Comparison of ENCODE assay signal across 9 mouse cellular contexts in genomic region chr2:113302349-113303239, GRCm38 (mm10). TPM values are rescaled to one million over a fixed set of nuclear protein-coding genes. Genes with fewer than 3 reads are reported as not detected.
DNase-seq lines count a peak whose midpoint lies in the region; ATAC-seq and TF ChIP-seq lines count a peak whose summit lies in the region.
"Had no signal": no experiment of that assay in that cellular context is flagged by ENCODE, and none has a peak within 500 bp of the region (broad histone marks: within the 10 kb centered on the region; RNA-seq: fewer than 3 reads in every experiment).

No protein-coding gene starts in this region.

- H3K79me2 ChIP-seq in liver, adult 2 months (ENCODE audit: control insufficient read depth, insufficient read depth, low read length), result no peaks in the 10 kb centered on the region
- no peaks in the 10 kb centered on the region for H3K79me2 ChIP-seq in myocyte (ENCODE audit: control insufficient read depth, insufficient read depth)

- WGBS in liver, adult 2 months, result 39% methylated on average over 18 of the region's 18 CpGs
- WGBS in liver, embryonic 11.5 days, result 37% methylated on average over 18 of the region's 18 CpGs

- H3K4me2 ChIP-seq in liver, embryonic 11.5 days, result no peak overlapping the region
- peak overlapping the region; percentile 65 for H3K4me2 ChIP-seq in myocyte (ENCODE audit: low read depth)
- H3K4me2 ChIP-seq: liver, embryonic 13.5 days had no signal

- H3ac ChIP-seq in myocyte (ENCODE audit: control insufficient read depth, insufficient read length), result no peak overlapping the region

- no peaks in the 10 kb centered on the region for H3K36me3 ChIP-seq in liver, adult 2 months (ENCODE audit: control insufficient read depth, insufficient read depth, low read length)
- no peaks in the 10 kb centered on the region for H3K36me3 ChIP-seq in liver, embryonic 11.5 days (ENCODE audit: control insufficient read depth, insufficient read depth, low read length)
- no peaks in the 10 kb centered on the region for H3K36me3 ChIP-seq in myocyte (ENCODE audit: control insufficient read depth, insufficient read depth)
- H3K36me3 ChIP-seq: liver, embryonic 13.5 days had no signal

- peak; percentile 24; the same call in 1 of the 2 replicates for TF ChIP-seq CTCF in liver, adult 2 months (IDR thresholded peaks at IDR 0.05; ENCODE audit: low read depth, low read length)
- TF ChIP-seq CTCF in brain, embryonic 14.5 days (IDR thresholded peaks at IDR 0.05; ENCODE audit: borderline replicate concordance, extremely low read depth, insufficient read depth, insufficient read length), result peak; percentile 50; the same call in 1 of the 2 replicates

- H3K4me3 ChIP-seq in liver, adult 2 months (ENCODE audit: insufficient read depth, low read depth, low read length), result no peak overlapping the region
- H3K4me3 ChIP-seq in liver, embryonic 11.5 days (ENCODE audit: low read depth, low read length), result no peak overlapping the region
- H3K4me3 ChIP-seq in myocyte, result no peak overlapping the region
- H3K4me3 ChIP-seq: liver, embryonic 13.5 days had no signal

- TF ChIP-seq POLR2A in liver, adult 2 months (IDR thresholded peaks at IDR 0.05; ENCODE audit: extremely low read depth, insufficient read depth, low read length), result no peak
- TF ChIP-seq POLR2A in brain, embryonic 14.5 days (IDR thresholded peaks at IDR 0.05; ENCODE audit: borderline replicate concordance, extremely low read depth, insufficient read depth, insufficient read length, poor library complexity, severe bottlenecking), result no peak
- no peak for TF ChIP-seq POLR2A in myocyte (IDR thresholded peaks at IDR 0.05; ENCODE audit: insufficient read length, low read depth)

- no peak for ATAC-seq in liver, embryonic 11.5 days (replicated peaks; ENCODE audit: low FRiP score)

- H3K9ac ChIP-seq in liver, adult 2 months (ENCODE audit: low read depth, low read length), result no peak overlapping the region
- H3K9ac ChIP-seq in liver, embryonic 11.5 days (ENCODE audit: low read depth, low read length), result no peak overlapping the region
- H3K9ac ChIP-seq: liver, embryonic 13.5 days had no signal

- no peaks in the 10 kb centered on the region for H3K9me3 ChIP-seq in liver, embryonic 11.5 days (ENCODE audit: control insufficient read depth, low read length)
- H3K9me3 ChIP-seq: liver, embryonic 13.5 days had no signal

- H3K27me3 ChIP-seq in liver, adult 2 months (ENCODE audit: control insufficient read depth, insufficient read depth, low read length), result no peaks in the 10 kb centered on the region
- no peaks in the 10 kb centered on the region for H3K27me3 ChIP-seq in liver, embryonic 11.5 days (replicated peaks; ENCODE audit: control insufficient read depth, insufficient read depth, low read length)
- no peaks in the 10 kb centered on the region for H3K27me3 ChIP-seq in myocyte (ENCODE audit: control insufficient read depth, insufficient read depth, insufficient read length)
- H3K27me3 ChIP-seq: liver, embryonic 13.5 days had no signal

- peak; percentile 13 for DNase-seq in liver, adult 2 months (ENCODE audit: extremely low read depth, low read depth, low spot score)
- DNase-seq in liver, embryonic 11.5 days (ENCODE audit: low spot score), result no peak
- peak; percentile 63 for DNase-seq in brain, embryonic 14.5 days (ENCODE audit: low read depth)
- peak; percentile 41 for DNase-seq in heart, postnatal 4 days
- DNase-seq in layer of hippocampus, adult 9-10 months (ENCODE audit: low spot score), result peak; percentile 63
- no peak for DNase-seq in thymus, postnatal 36 days
- no peak for DNase-seq in ovary, postnatal 10 days (ENCODE audit: low spot score)
- DNase-seq: liver, embryonic 13.5 days had no signal

- no peaks in the 10 kb centered on the region for H3K4me1 ChIP-seq in liver, adult 2 months (ENCODE audit: control insufficient read depth, insufficient read depth, low read length)
- no peaks in the 10 kb centered on the region for H3K4me1 ChIP-seq in liver, embryonic 11.5 days (replicated peaks; ENCODE audit: control insufficient read depth, insufficient read depth, low read length)
- H3K4me1 ChIP-seq: liver, embryonic 13.5 days had no signal

- no peak overlapping the region for H3K27ac ChIP-seq in liver, adult 2 months (replicated peaks; ENCODE audit: insufficient read depth, low read depth, low read length)
- H3K27ac ChIP-seq in liver, embryonic 11.5 days (ENCODE audit: low read depth, low read length), result no peak overlapping the region
- H3K27ac ChIP-seq: liver, embryonic 13.5 days had no signal

TF ChIP-seq in myocyte, 11 proteins besides CTCF, POLR2A, EP300 and RAD21:
- no peak for TF ChIP-seq MYOD1 (IDR thresholded peaks at IDR 0.05; ENCODE audit: control insufficient read depth in 1 of 3, insufficient read length in 2 of 3, low read depth in 2 of 3)

RNA-seq across cellular contexts. Expression of gene Tmco5b, which starts 17.1 kb away (rescaled TPM):
- not detected in 2 replicates for total RNA-seq in liver, adult 2 months (2014; rRNA removed)
- polyA plus RNA-seq in liver, adult 2 months (2012; rRNA removed), result not detected in 2 replicates
- polyA plus RNA-seq in liver, embryonic 11.5 days (2014; fragmentation: Nextera tagmentation; extraction: Ambion mirVana), result not detected in 2 replicates
- not detected in 2 replicates for polyA plus RNA-seq in brain, embryonic 14.5 days (2012; rRNA removed)
- not detected for total RNA-seq in heart, postnatal 4 days (2021)
- not detected for polyA plus RNA-seq in myocyte (2012; fragmentation: generic; extraction: Trizol)
- polyA plus RNA-seq: liver, embryonic 13.5 days had no signal

RNA-seq across cellular contexts. Expression of gene Fmn1, which starts 24.9 kb away (rescaled TPM):
- 3.1 and 4.3 TPM in 2 replicates for total RNA-seq in liver, adult 2 months (2014; rRNA removed)
- 0.61 and 0.92 TPM in 2 replicates for polyA plus RNA-seq in liver, adult 2 months (2012; rRNA removed)
- polyA plus RNA-seq in liver, embryonic 11.5 days (2014; fragmentation: Nextera tagmentation; extraction: Ambion mirVana), result 1.5 and 1.7 TPM in 2 replicates
- 0.21 and 0.37 TPM in 2 replicates for polyA plus RNA-seq in brain, embryonic 14.5 days (2012; rRNA removed)
- total RNA-seq in heart, postnatal 4 days (2021), result 10 to 100 TPM; 18.2 to 20.5 TPM
- polyA plus RNA-seq in myocyte (2012; fragmentation: generic; extraction: Trizol), result 1.9 TPM

Comparison
In these comparisons a context has a peak if more than half of its experiments do, and no peak if none do; other contexts are left out.
1. DNase-seq: peak in liver, adult 2 months (single experiment), brain, embryonic 14.5 days (single experiment), heart, postnatal 4 days (single experiment) and layer of hippocampus, adult 9-10 months (single experiment); none in liver, embryonic 11.5 days (single experiment), thymus, postnatal 36 days (0 of 2) and ovary, postnatal 10 days (single experiment).